Mouse (Mus musculus) liver, adult 2 months (tissue): ENCODE measurements at regions not wholly inside any gene's neighbourhood (a gene's known extent, or its start where the extent isn't known, plus 50 kb on each side); places are given as distances from the start of the nearest gene placed in this dataset.

Experiments
- CTCF ChIP-seq: fragments of 200-500 bp; IDR thresholded peaks from 2 replicates; pipeline ENCODE4 v1.5.1; 2011; ENCODE audit warnings: low read depth, low read length, control low read depth
- POLR2A ChIP-seq: fragments of 200-500 bp; IDR thresholded peaks from 2 replicates; pipeline ENCODE4 v1.6.1; 2011; ENCODE audit warnings: low read length, control low read depth; ENCODE audit not compliant: insufficient read depth; ENCODE audit errors: extremely low read depth

DNA sequence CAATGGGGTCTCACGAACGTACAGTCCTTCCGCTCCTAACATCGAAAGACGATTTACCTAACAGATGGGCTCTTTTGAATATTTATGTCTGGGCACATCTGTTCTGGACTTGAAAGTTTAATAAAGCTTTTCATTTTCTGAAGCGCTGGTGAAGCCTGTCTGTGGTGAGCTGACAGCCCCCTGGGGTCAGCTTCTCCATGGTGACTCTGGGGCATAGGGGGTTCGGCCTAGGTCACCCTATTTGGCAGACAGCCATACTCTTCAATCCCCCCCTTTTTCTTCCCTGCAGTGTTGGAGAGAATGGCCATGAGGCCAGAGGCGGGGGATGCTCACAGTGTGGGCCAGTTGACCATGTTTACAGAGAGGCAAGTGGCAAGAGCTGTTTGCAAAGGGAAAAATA is 232.8 kb downstream of the Slc4a3 start:
- TF ChIP-seq POLR2A (no peak), CTCF (no peak)
